Mouse (Mus musculus) ovary, adult 18-20 months (tissue): ENCODE data around the gene Ifna9.
"Not testable (repeated sequence)": the region's sequence is repeated elsewhere in the genome, so short reads cannot be mapped to it uniquely, and the experiment has no call there.

Experiments used
- DNase-seq: peaks from one replicate; pipeline ENCODE4 v3.0.0; 2022; ENCODE audit warnings: low spot score, mixed read lengths

The Ifna9 gene

GRCm38 (mm10) chr4:88592285-88592684, at the start of gene Ifna9:
Ifna9 (minus strand) TSS chr4:88592385.
- DNase-seq, result no peak

GRCm38 (mm10) chr4:88641077-88641831, 49.1 kb upstream of the Ifna9 start:
- DNase-seq, result peak; percentile 73

GRCm38 (mm10) chr4:88640704-88641076, 48.5 kb upstream of the Ifna9 start:
- no peak for DNase-seq

- DNase-seq, result no peak
These were observed 42.1 kb upstream of the Ifna9 start, which contains the start of gene C87499 for GRCm38 (mm10) chr4:88634311-88634710. C87499 (minus strand) TSS chr4:88634411.

GRCm38 (mm10) chr4:88603276-88603675, 11.1 kb upstream of the Ifna9 start, which contains the start of gene Ifna12:
Ifna12 (minus strand) TSS chr4:88603376.
- no peak for DNase-seq

- DNase-seq, result no peak
These were observed 20.5 kb downstream of the Ifna9 start, which contains the start of gene Ifna14 for GRCm38 (mm10) chr4:88571698-88572097. Ifna14 (minus strand) TSS chr4:88571798.

- DNase-seq, result no peak
These were observed 30.4 kb downstream of the Ifna9 start for GRCm38 (mm10) chr4:88561791-88562190.

GRCm38 (mm10) chr4:88558145-88558544, 34.0 kb downstream of the Ifna9 start, which contains the start of gene Ifna15:
Ifna15 (minus strand) TSS chr4:88558245.
- not testable (repeated sequence) for DNase-seq

- peak; percentile 55 for DNase-seq
These were observed 41.8 kb downstream of the Ifna9 start for GRCm38 (mm10) chr4:88550161-88550945.

- DNase-seq, result no peak
These were observed 44.2 kb downstream of the Ifna9 start for GRCm38 (mm10) chr4:88547986-88548385.

GRCm38 (mm10) chr4:88543649-88544234, 48.4 kb downstream of the Ifna9 start:
- no peak for DNase-seq
